Mouse (Mus musculus) MEL-GATA-1-ER (cell line): ENCODE measurements around the gene Ifngr1.
"Not testable (repeated sequence)": the region's sequence is repeated elsewhere in the genome, so short reads cannot be mapped to it uniquely, and the experiment has no call there.

Experiments used
- DNase-seq: peaks from one replicate; pipeline ENCODE4 v3.0.0-alpha.2; 2012; ENCODE audit warnings: low read depth; ENCODE audit errors: extremely low read depth

The Ifngr1 gene

GRCm38 (mm10) chr10:19585860-19586259 is 5.9 kb upstream of the Ifngr1 start:
- peak; percentile 11 for DNase-seq

DNA sequence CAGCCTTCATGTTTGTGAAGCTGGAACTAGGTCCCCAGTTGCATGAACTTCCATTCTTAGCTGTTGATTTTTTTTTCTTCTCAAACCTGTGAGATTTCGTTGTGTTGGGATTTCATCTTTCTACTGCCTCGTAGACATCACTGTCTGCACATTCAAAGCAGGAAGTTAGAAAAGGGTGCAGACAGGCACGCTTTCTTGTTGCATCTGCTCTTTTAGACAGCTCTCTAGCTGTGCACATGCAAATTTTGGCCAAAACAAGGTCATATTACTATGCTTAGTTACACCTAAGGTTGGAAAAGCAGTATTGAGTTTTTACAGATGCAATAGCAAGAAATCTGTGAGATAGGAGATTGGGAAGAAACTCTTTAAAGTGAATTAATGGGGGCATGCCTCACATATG is 4.5 kb upstream of the Ifngr1 start:
- DNase-seq, result no peak

- no peak for DNase-seq
Measured at GRCm38 (mm10) chr10:19589626-19590025, 2.1 kb upstream of the Ifngr1 start.

DNA sequence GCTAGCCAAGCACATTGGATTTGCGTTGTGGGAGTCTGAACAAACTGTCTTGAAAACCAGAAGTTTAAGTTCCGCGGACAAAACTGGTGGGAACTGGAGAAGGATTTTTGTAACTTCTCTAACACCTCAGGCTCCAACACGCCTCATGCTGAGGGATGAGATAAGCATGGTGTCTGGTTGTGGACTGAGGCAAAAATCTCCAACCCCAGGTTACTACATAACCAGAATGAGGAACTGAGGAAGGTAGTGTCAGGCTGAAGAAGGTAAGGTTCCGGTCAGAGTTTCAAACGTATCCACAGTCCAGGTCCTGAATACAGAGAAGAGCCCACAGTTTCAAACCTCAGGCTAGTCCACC is 486 bp upstream of the Ifngr1 start:
- DNase-seq, result no peak

GRCm38 (mm10) chr10:19592556-19592955 is 807 bp downstream of the Ifngr1 start:
- DNase-seq, result no peak

DNA sequence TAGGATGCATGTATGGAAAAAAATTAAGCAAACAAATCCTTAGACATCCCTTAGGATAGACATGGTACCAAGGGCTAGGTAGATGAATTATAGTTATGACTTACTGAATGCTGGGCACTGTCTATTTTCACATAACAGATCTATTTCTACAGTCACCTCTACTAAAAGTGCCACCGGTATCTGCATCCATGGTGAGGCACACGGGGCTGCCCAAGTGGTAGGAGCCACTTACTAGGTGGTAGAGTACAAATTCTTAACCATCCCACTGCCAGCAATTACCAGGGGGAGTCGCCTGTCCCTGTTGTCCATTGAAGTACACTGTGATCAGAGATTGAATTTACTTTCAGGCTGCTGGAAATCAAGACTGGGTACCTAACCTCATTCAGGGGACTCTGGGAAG is 1.5 kb downstream of the Ifngr1 start:
- no peak for DNase-seq

DNA sequence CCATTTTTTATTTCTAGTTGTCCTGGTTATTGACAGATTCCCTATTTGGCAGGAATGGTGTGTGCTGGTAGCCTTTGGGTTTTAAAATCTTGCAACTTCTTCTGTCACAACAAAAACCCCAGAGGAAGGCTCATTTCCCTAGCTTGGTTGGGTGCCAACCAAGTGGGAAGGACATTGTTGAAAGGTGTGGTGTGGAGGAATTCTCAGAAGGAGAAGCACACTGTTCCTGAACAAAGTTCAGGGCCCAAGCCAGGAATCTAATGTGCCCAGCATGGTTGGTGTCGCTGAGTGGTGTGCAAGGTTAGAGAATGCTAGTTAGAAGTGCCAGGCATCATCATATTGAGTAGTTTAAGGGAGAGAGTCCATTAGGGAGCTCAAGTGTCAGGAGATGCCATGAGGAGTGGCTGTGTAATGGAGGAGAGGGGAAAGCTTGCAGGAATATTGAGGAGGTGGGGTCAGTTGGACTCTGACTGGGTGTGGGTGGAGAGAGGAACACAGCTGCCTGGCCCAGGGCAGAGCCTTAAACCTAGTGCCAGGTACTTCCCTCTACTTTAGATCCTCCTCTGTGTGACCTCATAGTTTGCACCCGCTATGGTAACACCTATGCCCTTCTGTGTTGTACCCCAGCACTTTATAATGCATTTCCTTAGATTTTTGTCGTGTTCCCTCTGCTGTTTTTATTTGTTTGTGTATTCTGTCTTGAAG is 2.6 kb downstream of the Ifngr1 start:
- no peak for DNase-seq

- no peak for DNase-seq
Measured at GRCm38 (mm10) chr10:19596866-19597265, 5.1 kb downstream of the Ifngr1 start.

- DNase-seq, result no peak
Measured at GRCm38 (mm10) chr10:19598091-19598490, 6.3 kb downstream of the Ifngr1 start.

DNA sequence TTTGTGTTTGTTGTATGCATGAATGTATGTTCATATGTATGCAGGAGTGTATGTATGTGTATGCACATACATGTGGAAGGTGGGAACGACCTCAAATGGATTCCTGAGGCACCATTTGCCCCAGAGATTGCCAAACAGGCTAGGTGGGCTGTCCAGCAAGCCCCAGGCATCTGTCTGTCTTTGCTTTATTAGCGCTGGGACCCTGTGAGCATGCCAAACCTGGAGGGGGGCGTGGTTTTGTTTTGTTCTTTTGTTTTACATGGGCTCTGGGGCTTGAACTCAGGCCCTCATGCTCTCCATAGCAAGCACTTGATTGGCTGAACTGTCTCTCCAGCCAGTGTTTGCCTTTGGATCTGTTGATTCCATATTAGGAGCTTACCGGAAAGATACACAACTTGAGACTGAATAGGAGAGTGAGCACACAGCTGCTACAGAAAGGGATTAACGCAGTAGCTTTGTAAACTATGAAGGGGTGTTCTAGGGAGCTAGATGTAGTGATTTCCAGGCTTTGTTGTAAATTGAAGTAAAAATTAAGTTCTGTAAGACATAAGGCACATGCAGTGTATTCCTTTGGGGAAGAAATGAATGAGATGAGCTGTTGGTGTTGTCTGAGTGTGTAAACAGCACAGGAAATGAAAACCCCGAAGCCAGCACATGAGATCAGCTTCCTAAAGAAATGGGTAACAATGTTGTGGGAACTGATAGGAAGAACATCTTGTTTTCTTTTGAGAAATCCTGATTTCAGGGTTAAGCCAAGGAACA is 7.8 kb downstream of the Ifngr1 start:
- DNase-seq, result no peak

DNA sequence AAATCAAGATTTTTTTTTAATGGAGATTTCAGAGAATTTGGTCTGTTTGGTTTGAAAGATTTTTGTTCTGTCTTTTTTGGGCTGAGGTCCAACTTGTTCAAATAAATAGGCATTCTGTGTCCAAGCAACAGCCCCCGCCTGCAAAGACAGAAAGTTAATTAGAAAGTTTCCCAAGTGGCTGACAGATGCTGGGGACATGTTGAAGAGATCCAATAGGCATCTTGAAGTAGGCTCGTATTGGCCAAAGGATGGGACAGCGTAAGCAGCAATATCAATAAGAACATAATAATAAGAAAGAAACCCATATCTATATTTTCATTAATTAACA is 8.3 kb downstream of the Ifngr1 start:
- no peak for DNase-seq

DNA sequence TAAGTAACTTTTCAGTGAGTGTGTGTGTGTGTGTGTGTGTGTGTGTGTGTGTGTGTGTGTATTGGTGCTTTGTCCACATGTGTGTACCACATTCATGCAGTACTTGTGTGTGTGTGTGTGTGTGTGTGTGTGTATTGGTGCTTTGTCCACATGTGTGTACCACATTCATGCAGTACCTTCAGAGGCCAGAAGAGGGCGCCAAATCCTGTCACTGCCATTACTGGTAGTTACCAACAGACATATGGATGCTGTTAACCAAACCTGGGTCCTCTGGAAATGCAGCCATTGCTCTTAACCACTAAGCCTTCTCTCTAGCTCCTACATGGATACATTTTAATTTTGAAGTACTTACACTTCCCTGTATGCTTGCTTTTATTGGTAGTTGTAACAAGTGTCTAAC is 9.8 kb downstream of the Ifngr1 start:
- DNase-seq, result not testable (repeated sequence)

DNA sequence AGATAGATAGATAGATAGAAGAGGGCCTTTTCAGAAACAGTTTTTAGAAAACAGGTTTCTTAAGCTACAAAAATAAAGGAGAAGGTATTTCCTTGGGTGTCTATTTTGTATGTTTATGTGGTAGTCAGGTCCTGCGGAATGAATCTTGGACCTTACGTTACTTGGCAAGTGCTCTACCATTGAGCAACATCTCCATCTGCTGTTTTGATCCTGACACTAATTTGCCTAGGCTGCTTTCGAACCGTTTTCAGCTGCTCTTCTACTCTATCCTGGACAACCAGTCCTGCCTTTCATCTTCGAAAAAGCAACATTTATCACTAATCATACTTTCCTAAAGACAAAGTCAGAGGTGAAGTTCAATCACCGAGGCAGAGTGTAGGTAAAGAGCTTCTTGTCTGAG is 11.5 kb downstream of the Ifngr1 start:
- DNase-seq, result no peak

DNA sequence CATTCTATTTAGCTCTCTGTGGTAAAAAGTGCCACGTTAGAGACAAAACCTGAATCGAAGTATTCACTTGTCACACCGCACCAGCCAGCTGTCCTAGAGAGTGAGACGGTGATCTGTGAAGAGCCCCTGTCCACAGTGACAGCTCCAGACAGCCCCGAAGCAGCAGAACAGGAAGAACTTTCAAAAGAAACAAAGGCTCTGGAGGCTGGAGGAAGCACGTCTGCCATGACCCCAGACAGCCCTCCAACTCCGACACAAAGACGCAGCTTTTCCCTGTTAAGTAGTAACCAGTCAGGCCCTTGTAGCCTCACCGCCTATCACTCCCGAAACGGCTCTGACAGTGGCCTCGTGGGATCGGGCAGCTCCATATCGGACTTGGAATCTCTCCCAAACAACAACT is 17.4 kb downstream of the Ifngr1 start:
- no peak for DNase-seq

GRCm38 (mm10) chr10:19611616-19612015 is 19.9 kb downstream of the Ifngr1 start:
- no peak for DNase-seq

DNA sequence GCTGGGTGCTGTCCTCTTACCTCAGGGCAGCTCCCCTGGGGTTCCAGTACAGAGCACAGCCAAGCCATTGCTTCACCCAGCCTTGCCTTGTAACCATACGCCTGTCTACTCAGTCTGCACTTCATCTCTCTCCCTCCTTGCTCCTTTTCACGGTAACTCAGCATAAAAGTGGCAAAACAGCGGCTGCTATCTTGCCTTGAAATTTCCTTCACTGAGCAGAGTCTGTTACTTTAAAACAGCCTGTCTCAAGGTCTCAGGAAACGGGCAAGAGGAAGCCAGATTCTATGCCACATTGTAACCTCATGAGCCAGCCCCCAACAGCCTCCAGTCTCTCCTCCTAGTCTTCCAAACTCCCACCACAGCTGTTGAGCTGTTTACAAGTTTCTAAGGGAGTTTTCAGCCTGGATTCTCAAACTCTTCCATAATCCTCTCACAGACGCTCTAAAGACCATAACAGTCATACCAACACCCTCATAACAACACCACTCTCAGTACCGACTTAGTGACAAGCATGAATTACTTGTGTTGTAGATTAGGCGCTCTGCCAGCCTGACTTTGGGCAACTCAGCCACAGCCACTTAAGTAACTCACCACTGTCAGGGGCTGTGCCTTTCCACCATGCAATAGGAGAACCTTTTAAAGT is 21.5 kb downstream of the Ifngr1 start:
- no peak for DNase-seq

DNA sequence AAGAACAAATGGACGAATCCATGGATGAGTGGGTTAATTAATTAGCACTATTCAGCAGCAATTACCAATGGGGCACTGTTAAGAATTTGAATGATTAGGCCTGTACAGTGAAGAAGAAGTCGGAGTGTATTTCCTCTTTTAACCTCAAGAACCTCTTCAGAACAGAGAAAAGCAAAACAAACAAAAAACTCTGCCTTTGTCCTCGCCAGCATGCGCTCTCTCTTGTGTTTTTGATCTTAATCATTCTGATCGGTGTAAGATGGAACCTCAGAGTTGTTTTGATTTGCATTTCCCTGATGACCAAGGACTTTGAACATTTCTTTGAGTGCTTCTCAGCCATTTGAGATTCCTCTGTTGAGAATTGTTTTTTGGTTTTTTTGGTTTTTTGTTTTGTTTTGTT is 28.0 kb downstream of the Ifngr1 start:
- no peak for DNase-seq

- no peak for DNase-seq
Measured at GRCm38 (mm10) chr10:19621408-19622048, 29.8 kb downstream of the Ifngr1 start, which contains the start of gene Il22ra2. Gene Il22ra2, plus strand, starts transcription at chr10:19621998.

GRCm38 (mm10) chr10:19624617-19625016 is 32.9 kb downstream of the Ifngr1 start:
- no peak for DNase-seq

- no peak for DNase-seq
Measured at GRCm38 (mm10) chr10:19627342-19627741, 35.6 kb downstream of the Ifngr1 start.

GRCm38 (mm10) chr10:19627748-19628147 is 36.0 kb downstream of the Ifngr1 start:
- DNase-seq, result no peak

GRCm38 (mm10) chr10:19631616-19632195 is 40.0 kb downstream of the Ifngr1 start:
- no peak for DNase-seq
